Mouse (Mus musculus): ENCODE measurements around the gene Efna5.

- no peak for TF ChIP-seq EP300 (IDR thresholded peaks at IDR 0.05; ENCODE audit: insufficient read depth, low read depth, low read length)
- TF ChIP-seq CTCF (IDR thresholded peaks at IDR 0.05; ENCODE audit: low read depth, low read length): no peak
These were observed 17.9 kb upstream of the Efna5 start for GRCm38 (mm10) chr17:62899066-62899465.
